Mouse (Mus musculus) embryonic facial prominence, embryonic 15.5 days (tissue): ENCODE results near the gene Ablim1. TPM values are rescaled to one million over a fixed set of nuclear protein-coding genes. Genes with fewer than 3 reads are reported as not detected.

Source experiments
- ATAC-seq: fragments of 200-750 bp; cut with Nextera tagmentation; 2 replicates; pipeline ENCODE4 v1.8.0; 2017; ENCODE audit warnings: low read depth, moderate TSS enrichment; ENCODE audit not compliant: insufficient number of reproducible peaks, low FRiP score, low TSS enrichment
- H3K27ac ChIP-seq: fragments of 300-500 bp; sonication (generic); replicated peaks from 2 replicates; pipeline ENCODE4 v1.5.1; 2015; ENCODE audit warnings: mild to moderate bottlenecking, inconsistent platforms
- H3K27me3 ChIP-seq: fragments of 300-500 bp; sonication (generic); 2 replicates; pipeline ENCODE4 v1.6.1; 2015; ENCODE audit warnings: inconsistent platforms
- H3K36me3 ChIP-seq: fragments of 300-500 bp; sonication (generic); 2 replicates; pipeline ENCODE4 v1.6.1; 2015; ENCODE audit warnings: mild to moderate bottlenecking, inconsistent platforms
- H3K4me1 ChIP-seq: fragments of 300-500 bp; sonication (generic); 2 replicates; pipeline ENCODE4 v1.6.1; 2015; ENCODE audit warnings: inconsistent platforms
- H3K4me2 ChIP-seq: fragments of 300-500 bp; sonication (generic); replicated peaks from 2 replicates; pipeline ENCODE4 v1.6.1; 2015; ENCODE audit warnings: mild to moderate bottlenecking, inconsistent platforms
- H3K4me3 ChIP-seq: fragments of 300-500 bp; sonication (generic); replicated peaks from 2 replicates; pipeline ENCODE4 v1.5.1; 2015; ENCODE audit warnings: mild to moderate bottlenecking, inconsistent platforms
- H3K9ac ChIP-seq: fragments of 300-500 bp; sonication (generic); 2 replicates; pipeline ENCODE4 v1.6.1; 2015; ENCODE audit warnings: inconsistent platforms
- H3K9me3 ChIP-seq: fragments of 300-500 bp; sonication (generic); replicated peaks from 2 replicates; pipeline ENCODE4 v1.6.1; 2016; ENCODE audit warnings: inconsistent platforms
- WGBS: fragments of 180-500 bp; shearing (Covaris S2); methylation state at CpG from one replicate; pipeline ENCODE4 v1.1.7; 2015; 5-methylcytosine and 5-hydroxymethylcytosine counted together
- polyA plus RNA-seq: library from polyadenylated mRNA; unstranded; fragments of >200 nt; fragmentation: Nextera tagmentation; extraction: Ambion mirVana; gene quantifications from 2 replicates; pipeline ENCODE4 v1.2.1, GENCODE M21; 2015

Ablim1 gene
- polyA plus RNA-seq, 1 experiment from 2014 or later, result 71.3 TPM

- Histone ChIP-seq H3K4me1 (peaks cover 25% of the 10 kb centered on the region), H3K27ac (no peak overlapping the region), H3K9ac (no peak overlapping the region), H3K4me3 (no peak overlapping the region), H3K27me3 (no peaks in the 10 kb centered on the region), H3K9me3 (no peaks in the 10 kb centered on the region), H3K36me3 (no peaks in the 10 kb centered on the region), H3K4me2 (no peak overlapping the region)
- WGBS, result 82% methylated on average over 7 of the region's 7 CpGs
- ATAC-seq, result no peak
Observed at GRCm38 (mm10) chr19:57095340-57095739, 219.4 kb downstream of the Ablim1 start.

GRCm38 (mm10) chr19:57093698-57094004 lies 221.1 kb downstream of the Ablim1 start:
- H3K4me1 ChIP-seq, result peaks cover 20% of the 10 kb centered on the region
- H3K36me3 ChIP-seq, result no peaks in the 10 kb centered on the region
- H3K27me3 ChIP-seq, result no peaks in the 10 kb centered on the region
- no peak for ATAC-seq
- WGBS, result 64% methylated on average over 3 of the region's 3 CpGs
- no peak overlapping the region for H3K4me2 ChIP-seq
- H3K27ac ChIP-seq, result no peak overlapping the region
- no peaks in the 10 kb centered on the region for H3K9me3 ChIP-seq
- H3K9ac ChIP-seq, result no peak overlapping the region
- H3K4me3 ChIP-seq, result no peak overlapping the region

- Histone ChIP-seq H3K9ac (no peak overlapping the region), H3K4me2 (no peak overlapping the region), H3K27ac (no peak overlapping the region), H3K4me3 (no peak overlapping the region), H3K9me3 (no peaks in the 10 kb centered on the region), H3K4me1 (peaks cover 18% of the 10 kb centered on the region), H3K27me3 (no peaks in the 10 kb centered on the region), H3K36me3 (no peaks in the 10 kb centered on the region)
- WGBS, result 65% methylated on average over 5 of the region's 5 CpGs
- ATAC-seq, result no peak
Observed at GRCm38 (mm10) chr19:57092958-57093697, 221.6 kb downstream of the Ablim1 start.

GRCm38 (mm10) chr19:57091278-57091677 lies 223.4 kb downstream of the Ablim1 start:
- 63% methylated on average over 7 of the region's 7 CpGs for WGBS
- Histone ChIP-seq H3K9ac (no peak overlapping the region), H3K4me1 (peaks cover 18% of the 10 kb centered on the region), H3K4me3 (no peak overlapping the region), H3K27me3 (no peaks in the 10 kb centered on the region), H3K27ac (no peak overlapping the region), H3K9me3 (no peaks in the 10 kb centered on the region), H3K4me2 (no peak overlapping the region), H3K36me3 (no peaks in the 10 kb centered on the region)
- ATAC-seq, result no peak

GRCm38 (mm10) chr19:57088804-57089369 lies 225.8 kb downstream of the Ablim1 start:
- H3K4me3 ChIP-seq, result no peak overlapping the region
- no peak overlapping the region for H3K27ac ChIP-seq
- H3K27me3 ChIP-seq, result no peaks in the 10 kb centered on the region
- no peaks in the 10 kb centered on the region for H3K9me3 ChIP-seq
- H3K9ac ChIP-seq, result no peak overlapping the region
- ATAC-seq, result no peak
- WGBS, result 71% methylated on average over 2 of the region's 2 CpGs
- H3K4me1 ChIP-seq, result peaks cover 12% of the 10 kb centered on the region
- H3K4me2 ChIP-seq, result no peak overlapping the region
- H3K36me3 ChIP-seq, result no peaks in the 10 kb centered on the region

DNA sequence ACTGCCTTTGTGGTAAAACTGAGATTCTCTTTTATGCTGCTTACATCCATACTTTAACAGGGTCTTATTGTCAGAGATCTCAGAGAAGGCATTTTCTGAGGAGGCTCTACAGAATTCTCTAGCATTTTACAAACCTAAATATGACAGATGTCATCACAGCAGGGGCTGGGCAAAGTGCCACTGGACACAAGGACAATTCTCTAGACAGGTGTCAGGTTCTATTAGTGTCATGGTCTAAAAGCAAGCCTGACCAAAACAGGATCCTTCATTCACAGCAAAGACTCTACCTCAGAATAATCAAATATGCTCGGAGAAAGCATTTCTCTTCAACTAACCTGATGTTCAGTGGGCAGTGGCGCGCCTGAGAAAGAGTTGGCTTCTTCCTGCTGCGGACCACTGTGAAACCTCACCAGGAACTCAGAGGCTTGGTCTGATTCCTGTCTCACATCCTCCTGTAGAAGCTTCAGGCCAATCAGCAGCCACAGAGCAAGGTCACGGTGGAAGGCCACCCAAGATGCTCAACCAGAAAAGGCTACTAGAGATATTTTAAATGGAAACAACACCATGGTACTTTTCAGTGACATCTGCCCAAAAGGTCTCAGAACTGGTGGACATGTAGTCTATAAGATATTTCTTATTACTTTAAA lies 230.1 kb downstream of the Ablim1 start:
- no peaks in the 10 kb centered on the region for H3K36me3 ChIP-seq
- 86% methylated on average over 5 of the region's 5 CpGs for WGBS
- H3K9me3 ChIP-seq, result no peaks in the 10 kb centered on the region
- H3K27ac ChIP-seq, result no peak overlapping the region
- no peak overlapping the region for H3K4me3 ChIP-seq
- ATAC-seq, result no peak
- peaks cover 7% of the 10 kb centered on the region; the same call in 1 of the 2 replicates for H3K4me1 ChIP-seq
- no peaks in the 10 kb centered on the region for H3K27me3 ChIP-seq
- H3K9ac ChIP-seq, result no peak overlapping the region
- H3K4me2 ChIP-seq, result no peak overlapping the region

DNA sequence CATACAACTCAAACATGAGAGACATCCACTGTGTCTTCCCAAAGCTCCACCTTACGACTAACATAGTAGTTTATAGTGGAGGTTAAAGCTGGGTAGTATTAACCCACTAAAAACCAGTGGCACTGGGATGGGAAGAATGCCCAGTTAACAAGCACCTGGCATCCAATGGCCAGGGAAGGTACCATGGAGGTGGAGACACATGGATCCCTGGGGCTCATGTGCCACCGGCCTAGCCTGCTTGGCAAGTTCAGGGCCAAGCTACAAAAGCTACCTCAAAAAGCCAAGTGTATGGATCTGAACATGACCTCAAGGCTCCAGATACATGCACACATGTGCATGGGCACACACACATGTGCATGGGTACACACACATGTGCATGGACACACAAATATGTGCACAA lies 230.8 kb downstream of the Ablim1 start:
- no peak overlapping the region for H3K9ac ChIP-seq
- ATAC-seq, result no peak
- H3K4me2 ChIP-seq, result no peak overlapping the region
- no peaks in the 10 kb centered on the region for H3K27me3 ChIP-seq
- 91% methylated on average over 2 of the region's 2 CpGs for WGBS
- H3K9me3 ChIP-seq, result no peaks in the 10 kb centered on the region
- no peak overlapping the region for H3K4me3 ChIP-seq
- H3K36me3 ChIP-seq, result no peaks in the 10 kb centered on the region
- H3K4me1 ChIP-seq, result peaks cover 13% of the 10 kb centered on the region
- no peak overlapping the region for H3K27ac ChIP-seq

GRCm38 (mm10) chr19:57083183-57083555 lies 231.6 kb downstream of the Ablim1 start:
- Histone ChIP-seq H3K36me3 (no peaks in the 10 kb centered on the region), H3K9ac (no peak overlapping the region), H3K27me3 (no peaks in the 10 kb centered on the region), H3K9me3 (no peaks in the 10 kb centered on the region), H3K4me1 (peaks cover 20% of the 10 kb centered on the region), H3K4me3 (no peak overlapping the region), H3K27ac (no peak overlapping the region), H3K4me2 (no peak overlapping the region)
- WGBS, result 57% methylated on average over 10 of the region's 10 CpGs
- ATAC-seq, result peak; percentile 27; the same call in 1 of the 2 replicates

GRCm38 (mm10) chr19:57082454-57083182 lies 232.1 kb downstream of the Ablim1 start:
- WGBS, result 61% methylated on average over 17 of the region's 17 CpGs
- H3K9me3 ChIP-seq, result no peaks in the 10 kb centered on the region
- no peak overlapping the region for H3K4me3 ChIP-seq
- no peak overlapping the region for H3K4me2 ChIP-seq
- peaks cover 25% of the 10 kb centered on the region for H3K4me1 ChIP-seq
- no peaks in the 10 kb centered on the region for H3K27me3 ChIP-seq
- H3K36me3 ChIP-seq, result no peaks in the 10 kb centered on the region
- H3K27ac ChIP-seq, result no peak overlapping the region
- H3K9ac ChIP-seq, result no peak overlapping the region
- no peak for ATAC-seq

GRCm38 (mm10) chr19:57081536-57081935 lies 233.2 kb downstream of the Ablim1 start:
- Histone ChIP-seq H3K27ac (no peak overlapping the region), H3K9me3 (no peaks in the 10 kb centered on the region), H3K4me3 (no peak overlapping the region), H3K36me3 (no peaks in the 10 kb centered on the region), H3K27me3 (no peaks in the 10 kb centered on the region), H3K4me1 (peaks cover 33% of the 10 kb centered on the region), H3K9ac (no peak overlapping the region), H3K4me2 (no peak overlapping the region)
- ATAC-seq, result no peak
- WGBS, result 42% methylated on average over 4 of the region's 4 CpGs

DNA sequence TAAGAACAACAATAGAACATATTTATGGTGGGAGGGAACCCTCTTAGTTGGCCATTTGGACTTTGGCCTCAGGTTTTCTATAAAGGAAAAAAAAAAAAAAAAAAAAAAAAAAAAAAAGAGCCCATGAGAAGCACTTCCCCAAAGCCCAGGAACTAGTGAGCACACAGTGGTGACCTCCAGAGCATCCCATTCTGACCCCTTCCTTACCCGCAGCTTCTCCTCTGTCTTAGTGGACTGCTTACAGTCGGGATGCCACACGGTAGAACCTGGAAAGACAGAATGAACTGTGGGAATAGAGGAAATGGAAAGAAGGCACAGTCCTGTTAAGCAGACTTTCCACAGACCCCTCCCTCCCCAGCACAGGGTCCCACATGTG lies 235.1 kb downstream of the Ablim1 start:
- Histone ChIP-seq H3K36me3 (no peaks in the 10 kb centered on the region), H3K27ac (peak overlapping the region; percentile 71; the same call in 1 of the 2 replicates), H3K4me1 (peaks cover 46% of the 10 kb centered on the region), H3K4me2 (no peak overlapping the region), H3K9ac (no peak overlapping the region), H3K9me3 (no peaks in the 10 kb centered on the region), H3K27me3 (no peaks in the 10 kb centered on the region), H3K4me3 (no peak overlapping the region)
- WGBS, result 91% methylated on average over 3 of the region's 3 CpGs
- no peak for ATAC-seq
